Mouse (Mus musculus) left cerebral cortex, adult 18-20 months (tissue): ENCODE results near the gene Olfr214. TPM values are rescaled to one million over a fixed set of nuclear protein-coding genes. Genes with fewer than 3 reads are reported as not detected.
A peak's percentile ranks its signal among the peaks of the same experiment; 100 is the strongest.
"Not testable (repeated sequence)": the region's sequence is repeated elsewhere in the genome, so short reads cannot be mapped to it uniquely, and the experiment has no call there.

ENCODE experiments used
- DNase-seq, 2 experiments: peaks; one replicate each; pipeline ENCODE4 v3.0.0; 2021 to 2022; ENCODE audit warnings: low spot score in 2 of 2, mixed read lengths in 1 of 2
- long read RNA-seq, 2 experiments: library from polyadenylated mRNA; stranded (forward); transcript quantifications; one replicate each; pipeline ENCODE4 v2.0.0; 2021
- total RNA-seq, 2 experiments: library from RNA; stranded (reverse); gene quantifications; 2 replicates each; pipeline ENCODE4 v1.2.3; 2021

Olfr214 gene
- total RNA-seq, result not detected
- long read RNA-seq, experiment 1, result 0 reads
- long read RNA-seq, experiment 2, result 0 reads

- DNase-seq, result no peak
Measured at GRCm38 (mm10) chr6:116553935-116554334, at the start of gene Olfr214. TSS of gene Olfr214 (plus strand) at chr6:116554235.

GRCm38 (mm10) chr6:116506302-116507003 lies 47.6 kb upstream of the Olfr214 start, which contains the start of gene Olfr212:
TSS of gene Olfr212 (plus strand) at chr6:116506516.
- DNase-seq, result not testable (repeated sequence)

- DNase-seq, result no peak
Measured at GRCm38 (mm10) chr6:116514832-116515231, 39.2 kb upstream of the Olfr214 start.

GRCm38 (mm10) chr6:116538156-116538555 lies 15.9 kb upstream of the Olfr214 start, which contains the start of gene Olfr213:
TSS of gene Olfr213 (plus strand) at chr6:116538456.
- no peak for DNase-seq

GRCm38 (mm10) chr6:116542500-116542899 lies 11.5 kb upstream of the Olfr214 start:
- DNase-seq, result no peak

GRCm38 (mm10) chr6:116550841-116551240 lies 3.2 kb upstream of the Olfr214 start, which contains the start of gene Gm5580:
TSS of gene Gm5580 (plus strand) at chr6:116551141.
- not testable (repeated sequence) for DNase-seq

GRCm38 (mm10) chr6:116554952-116555351 lies 917 bp downstream of the Olfr214 start:
- no peak for DNase-seq

GRCm38 (mm10) chr6:116569834-116570233 lies 15.8 kb downstream of the Olfr214 start:
- DNase-seq, result peak; percentile 10 to 19

GRCm38 (mm10) chr6:116584095-116584494 lies 30.1 kb downstream of the Olfr214 start, which contains the start of gene Olfr215:
TSS of gene Olfr215 (minus strand) at chr6:116584195.
- DNase-seq, result no peak

GRCm38 (mm10) chr6:116600969-116601368 lies 46.9 kb downstream of the Olfr214 start:
- not testable (repeated sequence) for DNase-seq

- no peak for DNase-seq
Measured at GRCm38 (mm10) chr6:116607230-116607629, 53.2 kb downstream of the Olfr214 start.

Other genes with a start within 250 kb of the Olfr214 start
- 10 to 100 TPM; 45.1 to 46.2 TPM for gene March8, start 216.2 kb upstream of the Olfr214 start, total RNA-seq
- 1 to 10 TPM; 1.4 to 1.5 TPM for gene Alox5, start 93.1 kb upstream of the Olfr214 start, total RNA-seq
- not detected for gene Olfr211, start 65.1 kb upstream of the Olfr214 start, total RNA-seq
- not detected for gene Olfr212, start 47.7 kb upstream of the Olfr214 start, total RNA-seq
- gene Olfr213, start 15.8 kb upstream of the Olfr214 start, total RNA-seq, result not detected
- 1 to 10 TPM; 2.5 to 3.1 TPM for gene Gm5580, start 3.1 kb upstream of the Olfr214 start, total RNA-seq
- not detected for gene Olfr215, start 30.0 kb downstream of the Olfr214 start, total RNA-seq
- 10 to 100 TPM; 21.3 to 29.6 TPM for gene Zfp422, start 74.8 kb downstream of the Olfr214 start, total RNA-seq
- 1 to 10 TPM; 1.4 to 2.5 TPM for gene Depp1, start 96.4 kb downstream of the Olfr214 start, total RNA-seq
- gene Rassf4, start 119.7 kb downstream of the Olfr214 start, total RNA-seq, result 1 to 10 TPM; 4.5 to 5.5 TPM
- under 1 TPM; 0.16 to 0.33 TPM for gene Tmem72, start 162.7 kb downstream of the Olfr214 start, total RNA-seq